Mouse (Mus musculus) hindbrain, embryonic 15.5 days (tissue): ENCODE measurements around the gene Olfr701. TPM values are rescaled to one million over a fixed set of nuclear protein-coding genes. Genes with fewer than 3 reads are reported as not detected.

Experiments used
- ATAC-seq: fragments of 200-750 bp; cut with Nextera tagmentation; 2 replicates; pipeline ENCODE4 v1.8.0; 2017; ENCODE audit warnings: low read depth, moderate number of reproducible peaks, moderate TSS enrichment; ENCODE audit not compliant: low FRiP score
- H3K27ac ChIP-seq: fragments of 300-500 bp; sonication (generic); replicated peaks from 2 replicates; pipeline ENCODE4 v1.5.1; 2015; ENCODE audit warnings: mild to moderate bottlenecking, inconsistent platforms
- H3K27me3 ChIP-seq: fragments of 300-500 bp; sonication (generic); 2 replicates; pipeline ENCODE4 v1.6.1; 2015; ENCODE audit warnings: control low read depth, inconsistent platforms
- H3K36me3 ChIP-seq: fragments of 300-500 bp; sonication (generic); 2 replicates; pipeline ENCODE4 v1.6.1; 2015; ENCODE audit warnings: control low read depth, inconsistent platforms
- H3K4me1 ChIP-seq: fragments of 300-500 bp; sonication (generic); replicated peaks from 2 replicates; pipeline ENCODE4 v1.6.1; 2015; ENCODE audit warnings: control low read depth, inconsistent platforms
- H3K4me2 ChIP-seq: fragments of 300-500 bp; sonication (generic); 2 replicates; pipeline ENCODE4 v1.6.1; 2015; ENCODE audit warnings: moderate library complexity, mild to moderate bottlenecking, inconsistent platforms
- H3K4me3 ChIP-seq: fragments of 300-500 bp; sonication (generic); 2 replicates; pipeline ENCODE4 v1.5.1; 2015; ENCODE audit warnings: mild to moderate bottlenecking, inconsistent platforms
- H3K9ac ChIP-seq: fragments of 300-500 bp; sonication (generic); 2 replicates; pipeline ENCODE4 v1.6.1; 2015; ENCODE audit warnings: inconsistent platforms
- H3K9me3 ChIP-seq: fragments of 300-500 bp; sonication (generic); 2 replicates; pipeline ENCODE4 v1.6.1; 2016; ENCODE audit warnings: control low read depth, inconsistent platforms
- WGBS: fragments of 180-500 bp; shearing (Covaris S2); methylation state at CpG from one replicate; pipeline ENCODE4 v1.1.7; 2015; 5-methylcytosine and 5-hydroxymethylcytosine counted together
- polyA plus RNA-seq: library from polyadenylated mRNA; unstranded; fragments of >200 nt; fragmentation: Nextera tagmentation; extraction: Ambion mirVana; gene quantifications from 2 replicates; pipeline ENCODE4 v1.2.1, GENCODE M21; 2015

The Olfr701 gene
- polyA plus RNA-seq = not detected in 2 replicates

- no peaks in the 10 kb centered on the region for H3K4me1 ChIP-seq
These were observed at the start of gene Olfr701 for GRCm38 (mm10) chr7:106813829-106814228. TSS of gene Olfr701 (plus strand) at chr7:106814129.

GRCm38 (mm10) chr7:106788330-106788729 is 25.6 kb upstream of the Olfr701 start:
- Histone ChIP-seq H3K27ac (no peak overlapping the region), H3K36me3 (no peaks in the 10 kb centered on the region), H3K4me1 (no peaks in the 10 kb centered on the region), H3K9me3 (no peaks in the 10 kb centered on the region), H3K4me2 (no peak overlapping the region), H3K9ac (no peak overlapping the region), H3K27me3 (no peaks in the 10 kb centered on the region), H3K4me3 (no peak overlapping the region)
- ATAC-seq = no peak

More at GRCm38 (mm10) chr7:106813829-106814228, at the start of gene Olfr701:
- WGBS = 90% methylated on average over 2 of the region's 2 CpGs
- ATAC-seq = no peak
- Histone ChIP-seq H3K4me2 (no peak within 1 kb of the TSS), H3K36me3 (no peaks in the 10 kb centered on the region), H3K27ac (no peak within 1 kb of the TSS), H3K9ac (no peak within 1 kb of the TSS), H3K4me3 (no peak within 1 kb of the TSS), H3K9me3 (no peaks in the 10 kb centered on the region), H3K27me3 (no peaks in the 10 kb centered on the region)

GRCm38 (mm10) chr7:106793098-106793497 is 20.8 kb upstream of the Olfr701 start, which contains the start of gene Olfr699:
TSS of gene Olfr699 (minus strand) at chr7:106793198.
- ATAC-seq = no peak
- no peak within 1 kb of the TSS for H3K9ac ChIP-seq
- WGBS = 82% methylated on average over 1 of the region's 1 CpGs

GRCm38 (mm10) chr7:106808734-106809133 is 5.2 kb upstream of the Olfr701 start, which contains the start of gene Olfr700:
TSS of gene Olfr700 (minus strand) at chr7:106808834.
- Histone ChIP-seq H3K4me2 (no peak within 1 kb of the TSS), H3K9ac (no peak within 1 kb of the TSS), H3K36me3 (no peaks in the 10 kb centered on the region), H3K27ac (no peak within 1 kb of the TSS), H3K4me1 (no peaks in the 10 kb centered on the region), H3K9me3 (no peaks in the 10 kb centered on the region), H3K27me3 (no peaks in the 10 kb centered on the region), H3K4me3 (no peak within 1 kb of the TSS)
- ATAC-seq = no peak
- WGBS = 86% methylated on average over 1 of the region's 1 CpGs

More at GRCm38 (mm10) chr7:106793098-106793497, 20.8 kb upstream of the Olfr701 start, which contains the start of gene Olfr699:
- Histone ChIP-seq H3K9me3 (no peaks in the 10 kb centered on the region), H3K4me2 (no peak within 1 kb of the TSS), H3K4me1 (no peaks in the 10 kb centered on the region), H3K4me3 (no peak within 1 kb of the TSS), H3K27me3 (no peaks in the 10 kb centered on the region), H3K27ac (no peak within 1 kb of the TSS), H3K36me3 (no peaks in the 10 kb centered on the region)

GRCm38 (mm10) chr7:106815775-106816174 is 1.8 kb downstream of the Olfr701 start:
- Histone ChIP-seq H3K9me3 (no peaks in the 10 kb centered on the region), H3K4me2 (no peak overlapping the region), H3K4me1 (no peaks in the 10 kb centered on the region), H3K36me3 (no peaks in the 10 kb centered on the region), H3K27ac (no peak overlapping the region), H3K9ac (no peak overlapping the region), H3K27me3 (no peaks in the 10 kb centered on the region), H3K4me3 (no peak overlapping the region)
- ATAC-seq = no peak
- 70% methylated on average over 2 of the region's 2 CpGs for WGBS

GRCm38 (mm10) chr7:106818414-106818813 is 4.5 kb downstream of the Olfr701 start:
- no peaks in the 10 kb centered on the region for H3K36me3 ChIP-seq
- no peak overlapping the region for H3K9ac ChIP-seq
- H3K4me1 ChIP-seq = no peaks in the 10 kb centered on the region
- H3K4me2 ChIP-seq = no peak overlapping the region
- H3K4me3 ChIP-seq = no peak overlapping the region
- ATAC-seq = no peak
- no peak overlapping the region for H3K27ac ChIP-seq
- no peaks in the 10 kb centered on the region for H3K9me3 ChIP-seq
- H3K27me3 ChIP-seq = no peaks in the 10 kb centered on the region

GRCm38 (mm10) chr7:106833793-106834192 is 19.9 kb downstream of the Olfr701 start, which contains the start of gene Olfr702:
TSS of gene Olfr702 (minus strand) at chr7:106833893.
- Histone ChIP-seq H3K36me3 (no peaks in the 10 kb centered on the region), H3K27ac (no peak within 1 kb of the TSS), H3K9me3 (no peaks in the 10 kb centered on the region), H3K9ac (no peak within 1 kb of the TSS), H3K4me3 (no peak within 1 kb of the TSS), H3K27me3 (no peaks in the 10 kb centered on the region), H3K4me2 (no peak within 1 kb of the TSS), H3K4me1 (no peaks in the 10 kb centered on the region)
- no peak for ATAC-seq

GRCm38 (mm10) chr7:106843060-106843459 is 29.1 kb downstream of the Olfr701 start, which contains the start of gene Olfr703:
TSS of gene Olfr703 (plus strand) at chr7:106843360.
- H3K4me1 ChIP-seq = no peaks in the 10 kb centered on the region
- no peak within 1 kb of the TSS for H3K4me2 ChIP-seq
- no peak for ATAC-seq
- H3K27ac ChIP-seq = no peak within 1 kb of the TSS
- no peaks in the 10 kb centered on the region for H3K27me3 ChIP-seq
- no peaks in the 10 kb centered on the region for H3K9me3 ChIP-seq
- no peak within 1 kb of the TSS for H3K4me3 ChIP-seq
- no peaks in the 10 kb centered on the region for H3K36me3 ChIP-seq
- no peak within 1 kb of the TSS for H3K9ac ChIP-seq
- WGBS = 63% methylated on average over 2 of the region's 2 CpGs

- no peaks in the 10 kb centered on the region for H3K4me1 ChIP-seq
- H3K9ac ChIP-seq = no peak within 1 kb of the TSS
- no peak within 1 kb of the TSS for H3K4me3 ChIP-seq
- H3K27ac ChIP-seq = no peak within 1 kb of the TSS
- H3K4me2 ChIP-seq = no peak within 1 kb of the TSS
- ATAC-seq = no peak
- no peaks in the 10 kb centered on the region for H3K27me3 ChIP-seq
- no peaks in the 10 kb centered on the region for H3K36me3 ChIP-seq
- no peaks in the 10 kb centered on the region for H3K9me3 ChIP-seq
These were observed 49.0 kb downstream of the Olfr701 start, which contains the start of gene Olfr704 for GRCm38 (mm10) chr7:106862885-106863284. TSS of gene Olfr704 (plus strand) at chr7:106863185.

Other genes starting within 250 kb of the Olfr701 start
- 0.05 TPM in 1 of 2 replicates, not detected in the other for gene Olfr693, start 133.5 kb upstream of the Olfr701 start, polyA plus RNA-seq
- not detected in 2 replicates for gene Olfr694, start 122.3 kb upstream of the Olfr701 start, polyA plus RNA-seq
- not detected in 2 replicates for gene Olfr695, start 97.7 kb upstream of the Olfr701 start, polyA plus RNA-seq
- gene Olfr697, start 71.7 kb upstream of the Olfr701 start, polyA plus RNA-seq = not detected in 2 replicates
- gene Olfr698, start 58.7 kb upstream of the Olfr701 start, polyA plus RNA-seq = not detected in 2 replicates
- gene Olfr699, start 20.9 kb upstream of the Olfr701 start, polyA plus RNA-seq = not detected in 2 replicates
- not detected in 2 replicates for gene Olfr700, start 5.3 kb upstream of the Olfr701 start, polyA plus RNA-seq
- gene Olfr702, start 19.8 kb downstream of the Olfr701 start, polyA plus RNA-seq = not detected in 2 replicates
- not detected in 2 replicates for gene Olfr703, start 29.2 kb downstream of the Olfr701 start, polyA plus RNA-seq
- gene Olfr704, start 49.1 kb downstream of the Olfr701 start, polyA plus RNA-seq = not detected in 2 replicates
- not detected in 2 replicates for gene Olfr705, start 62.8 kb downstream of the Olfr701 start, polyA plus RNA-seq
- gene Olfr706, start 74.0 kb downstream of the Olfr701 start, polyA plus RNA-seq = not detected in 2 replicates
- not detected in 2 replicates for gene Olfr707, start 87.1 kb downstream of the Olfr701 start, polyA plus RNA-seq
- gene Olfr1532-ps1, start 93.9 kb downstream of the Olfr701 start, polyA plus RNA-seq = not detected in 2 replicates
- gene Olfr709-ps1, start 118.1 kb downstream of the Olfr701 start, polyA plus RNA-seq = not detected in 2 replicates
- not detected in 2 replicates for gene Olfr710, start 134.2 kb downstream of the Olfr701 start, polyA plus RNA-seq
- not detected in 2 replicates for gene Olfr6, start 149.8 kb downstream of the Olfr701 start, polyA plus RNA-seq
- gene Olfr711, start 161.3 kb downstream of the Olfr701 start, polyA plus RNA-seq = not detected in 2 replicates
- gene Olfr2, start 191.9 kb downstream of the Olfr701 start, polyA plus RNA-seq = not detected in 2 replicates
- not detected in 2 replicates for gene Olfr713, start 217.0 kb downstream of the Olfr701 start, polyA plus RNA-seq